Mouse (Mus musculus) T-helper 2 cell (primary cell): ENCODE measurements around the gene Mpeg1.

Experiments used
- in situ Hi-C: fragments of 300-600 bp; cut with MboI, MseI; formaldehyde crosslinking; loops from one replicate; pipeline ENCODE4 v1.15.1; 2025; ENCODE audit warnings: high pct_unique_total_duplicates

The Mpeg1 gene

GRCm38 (mm10) chr19:12489675-12490570 is 29.3 kb downstream of the Mpeg1 start:
- in situ Hi-C loops: no loop called here

GRCm38 (mm10) chr19:12491636-12492035 is 31.1 kb downstream of the Mpeg1 start:
- in situ Hi-C loops: no loop called here

DNA sequence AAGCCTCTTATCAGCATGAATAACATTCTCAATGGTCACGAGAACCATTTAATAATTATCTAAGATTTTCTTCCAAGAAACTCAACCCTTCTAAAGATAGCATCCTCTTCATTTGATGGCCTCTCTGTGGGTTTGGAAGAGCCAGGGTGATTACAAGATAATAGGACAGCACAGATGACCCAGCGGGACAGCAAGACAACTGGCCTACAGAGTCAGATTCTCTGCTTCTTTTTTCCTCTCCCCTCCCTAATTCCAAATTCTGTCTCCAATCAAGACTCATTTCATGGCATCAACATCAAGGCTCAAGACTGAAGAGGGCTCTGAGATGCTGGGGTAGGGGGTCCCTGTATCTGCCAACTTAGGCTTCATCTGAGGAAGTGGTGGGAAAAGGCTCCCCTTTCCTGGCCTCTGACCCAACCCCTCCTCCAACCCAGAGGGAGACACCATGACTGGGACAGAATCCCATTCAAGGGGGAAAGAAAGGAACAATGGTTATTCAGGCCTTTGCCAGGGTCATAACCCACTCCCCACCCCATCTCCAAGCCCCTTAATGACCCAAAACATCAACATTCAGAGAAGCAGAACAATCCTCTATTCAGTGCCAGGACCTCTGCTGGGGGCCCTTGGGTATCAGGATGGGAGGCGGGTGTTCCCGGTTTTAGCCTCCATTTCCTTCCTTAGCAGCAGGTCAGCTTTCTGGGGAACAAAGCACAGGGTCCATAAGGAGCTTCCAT is 33.0 kb downstream of the Mpeg1 start:
- in situ Hi-C loops: no loop called here

GRCm38 (mm10) chr19:12494187-12494458 is 33.5 kb downstream of the Mpeg1 start:
- in situ Hi-C loops: no loop called here

DNA sequence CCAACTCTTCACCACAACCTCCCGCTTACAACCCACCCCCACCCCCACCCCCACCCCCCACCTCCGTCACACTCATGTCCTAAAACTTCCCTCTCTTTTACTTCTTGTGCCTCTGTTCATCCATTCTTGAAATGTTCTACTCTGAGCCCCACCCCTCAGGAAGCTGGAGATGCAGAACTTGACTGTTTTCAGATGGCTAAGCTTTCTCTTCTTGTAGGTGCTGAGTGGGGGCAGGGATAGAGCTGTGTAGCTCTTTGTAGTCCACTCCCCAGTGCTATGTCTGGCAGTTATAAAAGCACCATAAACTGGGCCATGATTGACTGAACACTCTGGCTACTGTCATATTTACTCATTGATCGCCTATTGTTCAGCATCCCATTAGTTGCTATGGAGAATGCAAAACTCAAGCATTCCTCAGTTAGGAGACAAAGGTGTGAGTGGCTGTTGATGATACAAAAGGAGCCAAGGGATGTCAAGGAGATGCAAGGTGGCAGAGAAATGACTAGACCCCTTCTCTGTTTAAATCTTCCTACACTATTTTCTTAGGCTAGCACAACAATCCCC is 34.5 kb downstream of the Mpeg1 start:
- in situ Hi-C loops: no loop called here

- in situ Hi-C loops: no loop called here
Measured at GRCm38 (mm10) chr19:12496241-12496640, 35.7 kb downstream of the Mpeg1 start.

GRCm38 (mm10) chr19:12497909-12498308 is 37.3 kb downstream of the Mpeg1 start:
- in situ Hi-C loops: no loop called here

GRCm38 (mm10) chr19:12498321-12498720 is 37.7 kb downstream of the Mpeg1 start:
- in situ Hi-C loops: no loop called here

- in situ Hi-C loops: no loop called here
Measured at GRCm38 (mm10) chr19:12498941-12499340, 38.4 kb downstream of the Mpeg1 start.

DNA sequence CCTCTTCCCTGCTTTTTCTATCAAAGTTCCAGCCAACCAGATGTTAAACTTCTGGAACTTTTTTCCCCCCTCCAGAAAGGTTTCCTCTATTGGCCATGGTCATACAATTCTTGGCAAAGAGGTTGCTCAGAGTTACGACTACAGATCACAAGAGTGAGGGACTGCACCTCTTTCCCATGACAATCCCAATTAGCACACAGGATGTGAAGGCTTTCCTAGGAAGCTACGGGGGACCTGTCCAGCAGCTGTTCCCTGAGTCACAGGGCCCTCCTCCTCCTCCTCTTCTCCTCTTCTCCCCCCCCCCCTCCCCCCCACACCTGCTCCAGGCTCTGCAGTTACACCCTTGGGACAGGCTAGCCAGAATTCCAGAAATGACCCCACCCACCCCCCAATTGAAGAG is 38.9 kb downstream of the Mpeg1 start:
- in situ Hi-C loops: no loop called here

DNA sequence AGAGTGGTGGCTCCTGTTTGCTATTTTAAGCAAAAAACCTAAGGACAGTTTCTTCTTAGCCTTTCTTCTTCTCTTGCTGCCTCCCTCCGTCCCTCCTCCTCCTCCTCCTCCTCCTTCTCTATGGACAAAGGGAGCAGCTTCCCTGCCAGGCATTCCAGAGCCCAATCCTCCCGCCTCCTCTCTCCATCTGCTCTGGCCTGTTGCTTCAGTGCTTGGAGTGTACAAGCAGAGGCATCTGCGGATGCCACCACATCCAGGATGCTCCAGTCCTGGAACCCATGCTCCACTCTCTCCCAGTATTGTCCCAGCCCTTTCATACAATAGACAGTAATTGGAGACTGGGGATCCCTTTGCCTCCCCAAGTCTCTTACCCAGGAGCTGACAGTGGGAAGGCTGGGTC is 39.5 kb downstream of the Mpeg1 start:
- in situ Hi-C loops: loop anchor here (5.0 kb wide), 1 partner anchor 33 kb away; no protein-coding TSS in a partner anchor

- in situ Hi-C loops: loop anchor here (5.0 kb wide), 1 partner anchor 34 kb away; no protein-coding TSS in a partner anchor
Measured at GRCm38 (mm10) chr19:12500881-12501311, 40.3 kb downstream of the Mpeg1 start.

DNA sequence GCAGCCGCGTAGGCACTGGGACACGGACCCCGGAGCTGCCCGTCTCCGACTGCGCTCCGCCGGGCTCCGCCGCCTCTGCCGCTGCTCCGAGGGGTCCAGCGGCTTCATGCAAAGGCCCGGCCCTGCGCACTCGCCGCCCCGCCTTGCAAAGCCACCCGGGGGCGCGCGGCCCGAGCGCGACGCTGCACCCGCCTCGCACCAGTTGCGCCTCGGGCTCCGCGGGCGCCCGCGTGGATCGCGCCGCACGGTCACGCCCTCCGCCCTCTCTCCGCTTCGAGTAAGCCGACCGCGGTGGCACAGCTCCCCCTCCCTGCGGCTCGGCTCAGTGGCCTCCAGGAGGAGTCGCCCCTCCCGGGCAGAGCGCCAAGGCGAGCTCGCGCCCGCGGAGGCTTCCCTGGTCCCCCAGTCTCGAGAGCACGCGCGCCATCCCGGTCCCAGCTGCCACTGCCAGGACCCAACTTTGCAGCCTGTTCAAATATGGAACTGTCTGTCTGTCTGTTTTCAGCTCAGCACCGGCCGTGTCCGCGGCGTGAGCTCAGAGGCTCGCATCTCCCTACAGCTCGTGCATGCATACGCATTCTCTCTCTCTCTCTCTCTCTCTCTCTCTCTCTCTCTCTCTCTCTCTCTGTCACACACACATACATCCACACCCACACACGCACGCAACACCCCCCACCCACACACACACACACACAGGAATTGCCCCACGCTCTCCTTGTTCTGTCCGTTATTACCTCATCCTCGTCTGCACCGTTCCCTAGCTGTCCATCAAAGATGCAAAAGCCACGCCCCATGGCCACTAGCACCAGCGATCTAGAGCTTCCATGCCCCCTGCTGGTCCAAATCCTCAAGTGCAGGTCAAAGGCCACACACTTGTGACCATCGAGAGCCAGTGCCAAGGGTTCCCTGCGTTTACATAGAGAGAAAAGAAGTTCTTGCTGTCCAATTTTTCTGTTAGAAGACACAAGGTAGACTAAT is 41.1 kb downstream of the Mpeg1 start, which contains the start of gene Dtx4:
Gene Dtx4 (minus strand): TSS at position 85 of the 978 bp plus-strand sequence.
- in situ Hi-C loops: loop anchor here (5.0 kb wide), 1 partner anchor 34 kb away; no protein-coding TSS in a partner anchor

DNA sequence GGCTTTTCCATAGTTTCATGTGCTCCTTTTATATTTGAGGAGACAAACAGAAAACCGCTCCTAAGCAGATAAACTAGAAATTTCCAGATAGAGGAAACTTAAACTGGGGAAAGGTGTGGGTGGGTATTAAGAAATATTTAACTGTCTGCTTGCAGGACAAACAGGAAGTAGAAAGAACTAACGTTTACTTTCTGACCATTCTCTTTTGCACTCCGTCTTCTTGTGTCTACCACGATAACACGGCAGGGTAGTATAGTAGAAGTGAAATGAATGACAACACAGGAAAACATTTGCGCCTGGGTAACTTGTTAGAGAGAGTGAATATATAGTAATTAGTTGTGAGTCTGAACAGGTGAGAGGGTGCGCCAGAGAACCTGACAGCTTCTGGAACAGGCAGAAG is 42.2 kb downstream of the Mpeg1 start:
- in situ Hi-C loops: loop anchor here (5.0 kb wide), 1 partner anchor 35 kb away; no protein-coding TSS in a partner anchor

GRCm38 (mm10) chr19:12514621-12515020 is 54.0 kb downstream of the Mpeg1 start:
- in situ Hi-C loops: loop anchor here (5.0 to 10.0 kb wide), 2 partner anchors 73 to 1570 kb away; no protein-coding TSS in a partner anchor
